Mouse (Mus musculus) neural tube, embryonic 14.5 days (tissue): ENCODE measurements around the gene Cfl2. TPM values are rescaled to one million over a fixed set of nuclear protein-coding genes. Genes with fewer than 3 reads are reported as not detected.

Experiments used
- ATAC-seq: fragments of 200-750 bp; cut with Nextera tagmentation; 2 replicates; pipeline ENCODE4 v1.8.0; 2017; ENCODE audit warnings: low read depth, mild to moderate bottlenecking, moderate TSS enrichment, moderate library complexity
- H3K27ac ChIP-seq: fragments of 300-500 bp; sonication (generic); 2 replicates; pipeline ENCODE4 v1.5.1; 2014; ENCODE audit warnings: low read depth, mild to moderate bottlenecking, control low read depth, low read length, moderate library complexity, mixed read lengths
- H3K27me3 ChIP-seq: fragments of 300-500 bp; sonication (generic); 2 replicates; pipeline ENCODE4 v1.6.1; 2014; ENCODE audit warnings: low read length; ENCODE audit not compliant: control insufficient read depth, insufficient read depth
- H3K36me3 ChIP-seq: fragments of 300-500 bp; sonication (generic); 2 replicates; pipeline ENCODE4 v1.6.1; 2014; ENCODE audit warnings: low read length, mixed read lengths; ENCODE audit not compliant: control insufficient read depth, insufficient read depth
- H3K4me1 ChIP-seq: fragments of 300-500 bp; sonication (generic); 2 replicates; pipeline ENCODE4 v1.6.1; 2014; ENCODE audit warnings: low read length; ENCODE audit not compliant: control insufficient read depth, insufficient read depth
- H3K4me2 ChIP-seq: fragments of 300-500 bp; sonication (generic); 2 replicates; pipeline ENCODE4 v1.6.1; 2014; ENCODE audit warnings: mild to moderate bottlenecking, low read depth, low read length, control low read depth
- H3K4me3 ChIP-seq: fragments of 300-500 bp; sonication (generic); 2 replicates; pipeline ENCODE4 v1.5.1; 2014; ENCODE audit warnings: low read depth, low read length, control low read depth, mixed read lengths
- H3K9ac ChIP-seq: fragments of 300-500 bp; sonication (generic); replicated peaks from 2 replicates; pipeline ENCODE4 v1.6.1; 2014; ENCODE audit warnings: low read depth, mild to moderate bottlenecking, control low read depth, low read length, mixed read lengths
- H3K9me3 ChIP-seq: fragments of 300-500 bp; sonication (generic); 2 replicates; pipeline ENCODE4 v1.6.1; 2016; ENCODE audit warnings: low read length; ENCODE audit not compliant: control insufficient read depth
- WGBS: fragments of 180-500 bp; shearing (Covaris S2); extraction: QIAGEN DNeasy Blood & Tissue Kit; methylation state at CpG from one replicate; pipeline ENCODE4 v1.1.7; 2014; 5-methylcytosine and 5-hydroxymethylcytosine counted together
- polyA plus RNA-seq: library from polyadenylated mRNA; unstranded; fragments of >200 nt; fragmentation: Nextera tagmentation; extraction: Ambion mirVana; gene quantifications from 2 replicates; pipeline ENCODE4 v1.2.1, GENCODE M21; 2014

Gene Cfl2
- polyA plus RNA-seq, 1 experiment from 2014 or later = 356 TPM

DNA sequence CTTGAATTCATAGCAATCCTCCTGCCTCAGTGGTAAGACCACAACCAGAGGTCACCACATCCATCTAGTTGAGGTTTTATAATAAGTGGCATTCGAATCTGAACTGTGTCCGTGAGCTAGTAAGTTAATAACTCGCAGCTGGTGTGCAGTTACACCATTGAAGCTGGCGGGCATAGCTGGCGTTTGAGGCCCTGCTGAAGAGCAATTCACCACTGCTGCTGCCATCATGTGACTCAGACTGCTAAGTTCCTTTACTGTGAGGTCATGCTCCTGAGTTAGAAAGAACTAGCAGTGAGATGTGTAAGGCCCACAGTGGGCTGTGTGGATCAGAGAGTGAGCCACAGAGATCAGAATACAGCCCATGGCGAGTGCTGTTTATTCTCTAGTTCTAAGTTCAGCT is 12.0 kb upstream of the Cfl2 start:
- H3K27me3 ChIP-seq = no peaks in the 10 kb centered on the region
- ATAC-seq = no peak
- H3K4me1 ChIP-seq = no peaks in the 10 kb centered on the region
- 73% methylated on average over 6 of the region's 6 CpGs for WGBS
- H3K36me3 ChIP-seq = no peaks in the 10 kb centered on the region
- H3K4me2 ChIP-seq = no peak overlapping the region
- no peaks in the 10 kb centered on the region for H3K9me3 ChIP-seq
- H3K4me3 ChIP-seq = no peak overlapping the region
- H3K9ac ChIP-seq = no peak overlapping the region
- H3K27ac ChIP-seq = no peak overlapping the region

DNA sequence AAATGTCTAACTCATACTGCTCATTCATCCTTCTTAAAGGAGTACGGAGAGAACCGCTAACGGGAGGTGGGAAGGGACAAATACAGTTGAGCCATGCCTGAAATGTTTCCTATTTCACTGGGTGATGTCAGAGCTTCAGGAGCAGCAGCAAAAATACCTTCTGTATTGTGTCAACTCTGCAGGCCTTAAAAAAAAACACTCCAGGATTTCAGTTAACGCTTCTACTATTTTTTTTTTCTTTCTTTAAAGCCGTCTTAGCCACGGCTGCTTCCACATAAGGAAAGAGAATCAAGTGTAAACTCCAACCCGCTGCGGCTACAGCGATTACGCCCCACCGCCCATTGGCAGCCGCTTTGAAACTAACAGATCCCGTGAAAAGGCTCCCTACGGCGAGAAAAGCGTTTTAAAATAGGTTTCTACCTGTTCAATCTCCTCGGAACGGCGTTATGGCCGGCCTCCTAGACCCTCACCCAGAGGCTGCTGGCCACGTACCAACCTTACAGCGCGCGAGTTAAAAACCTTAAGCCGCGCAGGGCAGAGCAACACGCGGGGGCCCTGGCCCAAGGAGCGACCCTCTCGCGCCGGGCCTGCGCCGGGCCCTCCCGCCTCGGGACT is 579 bp downstream of the Cfl2 start:
- Histone ChIP-seq H3K4me3 (peak overlapping the region; percentile 69), H3K4me1 (peaks cover 12% of the 10 kb centered on the region; the same call in 1 of the 2 replicates), H3K27ac (peak overlapping the region; percentile 97), H3K36me3 (no peaks in the 10 kb centered on the region; the same call in 1 of the 2 replicates), H3K9ac (peak overlapping the region; percentile 99), H3K4me2 (peak overlapping the region; percentile 77), H3K27me3 (no peaks in the 10 kb centered on the region), H3K9me3 (no peaks in the 10 kb centered on the region)
- ATAC-seq = no peak
- 1% methylated on average over 31 of the region's 36 CpGs for WGBS

DNA sequence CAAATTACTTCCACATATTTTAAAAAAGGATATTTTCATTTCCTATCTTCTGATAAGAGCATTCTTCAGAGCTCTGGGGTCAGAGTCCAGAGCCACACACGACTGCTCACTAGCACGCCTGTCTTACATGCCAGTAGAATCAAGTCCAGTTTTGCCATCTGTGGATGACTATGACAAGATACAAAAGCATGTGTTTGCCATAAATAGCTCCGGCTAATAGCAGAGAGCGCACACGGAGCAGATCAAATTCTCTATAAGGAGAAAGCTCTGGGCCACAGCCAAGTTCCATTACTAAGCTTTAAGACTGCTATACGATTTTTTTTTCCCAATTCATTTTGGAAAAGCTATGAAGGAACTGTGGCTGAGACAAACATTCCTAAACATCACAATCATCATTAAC is 3.1 kb downstream of the Cfl2 start:
- Histone ChIP-seq H3K27me3 (no peaks in the 10 kb centered on the region), H3K9me3 (no peaks in the 10 kb centered on the region)

DNA sequence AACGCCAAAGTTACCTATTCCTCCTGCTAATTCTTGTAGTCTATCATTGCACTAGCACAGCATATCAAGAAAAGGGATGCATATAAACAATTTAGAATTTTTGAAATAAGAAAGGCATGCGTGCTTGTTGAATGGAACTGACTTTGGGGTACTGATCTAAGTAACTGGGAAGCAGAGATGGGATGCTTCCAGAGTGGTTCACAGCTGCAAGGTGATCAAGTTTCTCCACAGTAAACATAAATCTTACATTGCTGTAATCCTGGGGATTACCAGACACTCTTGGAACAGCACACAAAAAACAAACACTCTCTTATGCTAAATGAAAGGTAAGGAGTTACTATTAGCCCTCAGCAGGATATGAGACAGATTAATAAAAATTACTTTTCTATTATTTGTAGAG is 12.1 kb downstream of the Cfl2 start:
- H3K27ac ChIP-seq = no peak overlapping the region
- 91% methylated on average over 2 of the region's 2 CpGs for WGBS
- H3K9me3 ChIP-seq = no peaks in the 10 kb centered on the region
- 0 out of 2 replicates have a peak, but pooled peaks cover 3% of the 10 kb centered on the region for H3K36me3 ChIP-seq
- H3K4me2 ChIP-seq = no peak overlapping the region
- H3K9ac ChIP-seq = no peak overlapping the region
- no peaks in the 10 kb centered on the region for H3K4me1 ChIP-seq
- H3K27me3 ChIP-seq = no peaks in the 10 kb centered on the region
- ATAC-seq = no peak
- H3K4me3 ChIP-seq = no peak overlapping the region

More for the DNA sequence above, 3.1 kb downstream of the Cfl2 start:
- H3K4me1 ChIP-seq = peaks cover 12% of the 10 kb centered on the region; the same call in 1 of the 2 replicates
- peaks cover 3% of the 10 kb centered on the region; the same call in 1 of the 2 replicates for H3K36me3 ChIP-seq
- H3K4me2 ChIP-seq = peak overlapping the region; percentile 30; the same call in 1 of the 2 replicates
- H3K9ac ChIP-seq = no peak overlapping the region
- H3K27ac ChIP-seq = no peak overlapping the region
- H3K4me3 ChIP-seq = 0 out of 2 replicates have a peak overlapping the region, but pooled peaks have one; percentile 6
- WGBS = 45% methylated on average over 6 of the region's 6 CpGs
- no peak for ATAC-seq

DNA sequence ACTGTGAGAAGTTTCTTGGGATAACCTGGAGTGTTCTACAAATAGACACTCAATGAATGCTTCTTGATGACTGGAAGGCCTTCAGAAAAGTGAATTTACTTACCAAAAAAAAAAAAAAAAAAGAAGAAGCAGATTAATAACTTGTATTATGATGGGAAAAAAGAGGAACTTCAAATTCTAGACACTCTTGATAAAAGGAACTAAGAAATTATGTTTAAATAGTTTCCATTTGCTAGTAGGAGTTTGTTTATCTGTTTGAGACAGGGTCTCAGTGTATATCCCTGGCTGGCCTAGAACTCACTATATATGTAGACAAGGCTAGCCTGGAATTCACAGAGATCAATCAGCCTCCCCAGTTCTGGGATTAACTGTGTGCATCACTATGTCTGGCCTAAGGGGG is 18.3 kb downstream of the Cfl2 start:
- Histone ChIP-seq H3K9me3 (no peaks in the 10 kb centered on the region), H3K4me2 (no peak overlapping the region), H3K4me3 (no peak overlapping the region), H3K27me3 (no peaks in the 10 kb centered on the region), H3K27ac (no peak overlapping the region), H3K9ac (no peak overlapping the region), H3K4me1 (no peaks in the 10 kb centered on the region), H3K36me3 (no peaks in the 10 kb centered on the region)
- ATAC-seq = no peak

DNA sequence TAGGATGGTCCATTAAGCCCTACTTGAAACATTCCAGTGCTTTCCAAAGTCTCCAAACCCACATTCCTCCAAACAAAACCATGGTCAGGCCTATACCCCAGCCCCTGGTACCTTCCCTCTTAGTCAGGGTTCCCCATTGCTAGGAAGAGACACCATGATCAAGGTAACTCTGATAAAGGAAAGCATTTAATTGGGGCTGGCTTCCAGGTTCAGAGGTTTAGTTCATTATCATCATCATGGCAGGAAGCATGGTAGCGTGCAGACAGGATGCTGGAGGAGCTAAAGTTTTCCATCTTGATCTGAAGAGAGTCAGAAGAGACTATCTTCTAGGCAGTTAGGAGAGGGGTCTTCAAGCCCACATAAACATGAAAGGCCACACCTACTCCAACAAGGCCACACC is 21.1 kb downstream of the Cfl2 start:
- Histone ChIP-seq H3K9me3 (no peaks in the 10 kb centered on the region), H3K4me1 (no peaks in the 10 kb centered on the region), H3K4me3 (no peak overlapping the region), H3K27ac (no peak overlapping the region), H3K4me2 (no peak overlapping the region), H3K9ac (no peak overlapping the region), H3K36me3 (no peaks in the 10 kb centered on the region), H3K27me3 (no peaks in the 10 kb centered on the region)
- ATAC-seq = no peak
- WGBS = 96% methylated on average over 1 of the region's 1 CpGs

DNA sequence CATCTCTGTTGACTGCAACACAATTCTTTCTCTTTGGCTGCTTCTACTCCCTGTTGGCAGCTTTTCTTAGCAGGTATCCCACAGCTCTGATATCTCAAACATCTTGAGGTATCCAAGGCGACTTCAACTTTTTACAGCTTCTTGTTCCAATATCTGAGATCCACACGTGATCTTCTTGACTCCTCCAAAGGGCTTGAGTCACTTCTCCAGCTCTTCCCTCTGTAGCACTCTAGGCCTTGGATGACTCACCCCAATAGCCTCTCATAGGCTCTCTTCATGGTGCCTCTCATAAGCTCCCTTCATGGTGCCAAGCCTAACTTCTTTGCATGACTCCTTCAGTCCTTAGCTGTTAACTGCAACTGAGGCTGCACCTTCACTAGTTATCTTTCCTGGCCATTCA is 22.9 kb downstream of the Cfl2 start:
- WGBS = 89% methylated on average over 2 of the region's 2 CpGs
- no peaks in the 10 kb centered on the region for H3K9me3 ChIP-seq
- H3K27ac ChIP-seq = no peak overlapping the region
- no peaks in the 10 kb centered on the region for H3K36me3 ChIP-seq
- no peak overlapping the region for H3K9ac ChIP-seq
- no peaks in the 10 kb centered on the region for H3K27me3 ChIP-seq
- no peak overlapping the region for H3K4me2 ChIP-seq
- ATAC-seq = no peak
- H3K4me1 ChIP-seq = no peaks in the 10 kb centered on the region
- no peak overlapping the region for H3K4me3 ChIP-seq

DNA sequence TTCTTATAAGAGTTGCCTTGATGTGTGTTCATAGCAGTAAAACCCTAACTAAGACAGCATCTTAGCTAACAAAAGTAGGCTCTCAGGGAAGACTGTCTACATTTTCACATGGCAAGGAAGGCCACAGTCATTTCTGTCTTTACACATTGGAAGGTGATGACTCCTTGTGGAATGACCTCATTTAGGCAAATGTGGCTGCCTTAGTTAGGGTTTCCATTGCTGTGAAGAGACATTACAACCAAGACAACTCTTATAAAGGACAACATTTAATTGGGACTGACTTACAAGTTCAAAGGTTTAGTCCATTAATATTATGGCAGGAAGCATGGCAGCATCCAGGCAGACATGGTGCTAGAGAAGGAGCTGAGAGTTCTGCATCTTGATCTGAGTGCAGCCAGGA is 23.7 kb downstream of the Cfl2 start:
- H3K27ac ChIP-seq = no peak overlapping the region
- no peak overlapping the region for H3K4me2 ChIP-seq
- H3K36me3 ChIP-seq = no peaks in the 10 kb centered on the region
- H3K9ac ChIP-seq = no peak overlapping the region
- H3K27me3 ChIP-seq = no peaks in the 10 kb centered on the region
- H3K4me1 ChIP-seq = no peaks in the 10 kb centered on the region
- H3K4me3 ChIP-seq = no peak overlapping the region
- no peak for ATAC-seq
- H3K9me3 ChIP-seq = no peaks in the 10 kb centered on the region

DNA sequence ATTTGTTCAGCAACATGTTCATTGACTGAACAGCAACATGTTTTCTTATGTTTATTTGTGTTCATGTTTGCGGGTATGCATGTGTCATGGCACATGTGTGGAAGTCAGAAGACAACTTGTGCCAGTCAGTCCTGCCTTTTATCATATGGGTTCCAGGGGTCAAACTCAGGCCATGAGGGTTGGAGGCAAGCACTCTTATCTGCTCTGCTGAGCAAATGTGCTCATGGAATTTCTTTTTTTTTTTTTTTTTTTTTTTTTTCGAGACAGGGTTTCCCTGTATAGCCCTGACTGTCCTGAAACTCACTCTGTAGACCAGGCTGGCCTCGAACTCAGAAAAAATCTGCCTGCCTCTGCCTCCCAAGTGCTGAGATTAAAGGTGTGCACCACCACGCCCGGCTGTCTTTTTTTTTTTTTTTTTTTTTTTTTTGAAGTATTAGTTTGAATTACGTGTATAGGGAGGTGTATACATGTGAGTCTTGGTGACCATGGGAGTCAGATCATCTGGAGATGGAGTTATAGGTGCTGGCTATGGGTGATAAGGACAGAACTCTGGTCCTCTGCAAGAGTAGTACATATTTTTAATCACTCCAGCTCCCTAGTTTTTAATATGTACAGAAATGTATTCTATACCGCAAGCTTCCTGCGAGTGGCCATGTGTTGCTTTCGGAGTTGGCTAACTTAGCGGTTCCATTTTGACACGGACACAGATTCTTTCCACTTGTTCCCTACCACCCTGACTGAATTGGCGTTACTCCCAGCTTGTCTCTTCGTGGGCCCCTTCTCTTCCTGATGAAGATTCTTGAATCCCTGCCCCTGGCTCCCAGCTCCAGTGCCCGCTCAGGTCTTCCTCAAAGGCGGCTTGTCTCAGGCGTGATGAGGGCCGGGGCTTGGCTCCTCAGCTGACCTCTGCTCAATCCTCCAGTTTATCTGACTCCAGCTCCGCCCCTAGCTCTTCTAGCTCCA is 26.8 kb downstream of the Cfl2 start:
- 85% methylated on average over 17 of the region's 18 CpGs for WGBS
- H3K9ac ChIP-seq = no peak overlapping the region
- no peak overlapping the region for H3K4me2 ChIP-seq
- no peaks in the 10 kb centered on the region for H3K36me3 ChIP-seq
- H3K4me3 ChIP-seq = no peak overlapping the region
- H3K27ac ChIP-seq = no peak overlapping the region
- H3K4me1 ChIP-seq = no peaks in the 10 kb centered on the region
- H3K27me3 ChIP-seq = no peaks in the 10 kb centered on the region
- ATAC-seq = no peak
- no peaks in the 10 kb centered on the region for H3K9me3 ChIP-seq
